Mouse (Mus musculus): ENCODE results near the gene Hpcal1. TPM values are rescaled to one million over a fixed set of nuclear protein-coding genes. Genes with fewer than 3 reads are reported as not detected.

Gene Hpcal1
- polyA plus RNA-seq (2015; fragmentation: Nextera tagmentation; extraction: Ambion mirVana): 77.0 and 79.2 TPM in 2 replicates

DNA sequence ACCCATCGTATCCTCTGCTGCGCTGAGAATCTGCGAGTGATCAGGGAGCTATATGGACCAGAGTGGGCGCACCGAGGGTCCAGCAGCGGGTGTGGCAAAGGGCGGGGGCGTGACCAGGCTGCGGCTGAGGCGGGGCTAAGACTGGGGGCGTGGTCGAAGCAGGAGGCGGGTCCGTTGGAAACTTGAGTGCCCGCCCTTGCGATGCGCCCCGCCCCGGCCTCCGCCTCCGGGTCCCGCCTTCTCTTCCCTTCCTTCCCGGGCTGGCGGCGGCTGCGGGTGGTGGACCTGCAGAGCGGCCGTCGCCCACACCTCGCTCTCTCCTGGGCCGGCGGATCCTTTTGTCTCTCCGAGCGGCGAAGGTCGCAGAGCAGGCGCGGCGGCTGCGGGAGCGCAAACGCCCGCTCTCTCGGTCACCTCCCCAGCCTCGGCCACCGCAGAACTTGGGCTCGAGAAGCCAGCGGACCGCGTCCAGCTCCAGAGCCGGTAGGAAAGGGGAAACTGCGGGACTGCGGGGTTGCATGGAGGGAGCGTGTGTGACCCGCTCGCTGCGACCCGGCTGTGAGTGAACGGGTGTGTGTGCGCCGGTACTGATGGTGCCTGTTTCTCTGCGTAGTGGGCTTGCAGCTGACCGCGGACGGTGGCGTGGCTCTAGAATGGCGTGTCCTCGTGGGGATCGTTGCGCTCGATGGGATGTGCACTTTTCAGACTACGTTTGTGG, at the start of gene Hpcal1:
Gene Hpcal1, plus strand, starts transcription at position 293 of the 718 bp plus-strand sequence.
- WGBS: 1% methylated on average over 54 of the region's 72 CpGs
- ATAC-seq (ENCODE audit: low read depth): peak; percentile 88
- Histone ChIP-seq H3K9me3 (no peaks in the 10 kb centered on the region), H3K4me3 (peak within 1 kb of the TSS; percentile 56), H3K4me2 (peak within 1 kb of the TSS; percentile 88), H3K36me3 (no peaks in the 10 kb centered on the region), H3K9ac (peak within 1 kb of the TSS; percentile 80), H3K27ac (replicated peaks) (0 out of 2 replicates have a peak within 1 kb of the TSS, but pooled peaks have one; percentile 46), H3K27me3 (0 out of 2 replicates have a peak, but pooled peaks cover 4% of the 10 kb centered on the region), H3K4me1 (replicated peaks) (peaks cover 28% of the 10 kb centered on the region)

DNA sequence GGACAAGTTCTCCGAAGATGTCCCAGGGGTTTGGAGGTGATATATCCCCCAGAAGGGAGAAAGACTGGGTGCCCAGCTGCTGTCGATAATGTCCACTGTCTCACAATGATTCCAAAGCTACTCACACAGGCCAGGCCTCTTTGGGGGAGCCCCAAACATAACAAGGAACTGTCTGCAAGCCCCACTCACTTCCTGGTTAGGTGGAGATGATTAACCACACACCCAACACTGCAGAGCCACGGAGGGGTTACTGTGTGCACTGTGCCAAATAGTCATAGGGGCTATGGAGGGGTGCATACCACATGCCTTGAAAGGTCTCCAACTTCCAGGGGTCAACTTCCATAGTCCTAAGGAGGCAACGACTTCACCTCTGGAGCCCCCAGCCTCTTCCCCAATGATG, 49.4 kb upstream of the Hpcal1 start:
- ATAC-seq (ENCODE audit: low read depth): no peak
- H3K27ac ChIP-seq (replicated peaks): no peak overlapping the region
- WGBS: 88% methylated on average over 4 of the region's 4 CpGs
- peaks cover 11% of the 10 kb centered on the region for H3K4me1 ChIP-seq (replicated peaks)
- no peaks in the 10 kb centered on the region for H3K27me3 ChIP-seq
- no peak overlapping the region for H3K4me3 ChIP-seq
- H3K36me3 ChIP-seq: no peaks in the 10 kb centered on the region
- H3K4me2 ChIP-seq: no peak overlapping the region
- no peaks in the 10 kb centered on the region for H3K9me3 ChIP-seq
- H3K9ac ChIP-seq: no peak overlapping the region

DNA sequence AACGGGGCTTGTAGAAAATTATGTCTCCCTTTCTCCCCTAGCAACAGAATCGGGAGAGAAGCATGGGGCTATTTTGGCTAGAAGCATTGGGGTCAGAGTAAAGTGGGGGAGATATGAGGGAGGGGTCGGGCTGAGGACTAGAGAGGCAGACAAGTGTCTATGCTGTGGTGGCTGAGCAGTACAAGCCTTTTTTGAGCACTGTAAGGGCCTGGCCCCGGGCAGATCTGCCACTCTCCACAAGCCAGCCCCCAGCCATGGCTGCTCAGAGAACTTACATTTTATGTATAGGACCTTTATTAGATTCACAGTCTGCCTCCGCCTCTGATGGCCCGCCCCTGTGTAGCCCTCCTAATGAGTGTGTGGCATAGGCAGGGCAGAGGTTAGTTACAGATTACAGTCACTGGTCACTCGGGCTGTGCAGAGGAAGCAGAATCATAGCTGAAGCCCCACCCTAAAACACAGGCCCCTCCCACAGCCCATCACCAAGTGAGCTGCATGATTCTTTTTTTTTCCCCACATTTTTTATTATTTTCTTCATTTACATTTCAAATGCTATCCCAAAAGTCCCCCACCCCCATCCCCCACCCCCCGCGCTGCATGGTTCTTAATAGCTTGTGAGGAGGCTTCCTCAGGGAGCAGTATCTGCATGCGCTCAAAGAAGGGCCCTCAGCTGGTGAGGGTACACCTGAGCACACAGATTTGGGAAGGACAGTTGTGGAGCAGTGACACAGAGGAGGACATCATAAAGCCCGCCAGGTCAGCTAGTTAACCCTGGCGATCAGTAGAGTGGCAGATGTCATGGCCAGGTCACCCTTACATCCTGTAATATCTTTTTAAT, 46.1 kb upstream of the Hpcal1 start:
- Histone ChIP-seq H3K9me3 (no peaks in the 10 kb centered on the region), H3K4me3 (no peak overlapping the region), H3K4me1 (replicated peaks) (peaks cover 11% of the 10 kb centered on the region), H3K4me2 (no peak overlapping the region), H3K27me3 (no peaks in the 10 kb centered on the region), H3K27ac (replicated peaks) (no peak overlapping the region), H3K9ac (no peak overlapping the region), H3K36me3 (no peaks in the 10 kb centered on the region)
- WGBS: 64% methylated on average over 12 of the region's 12 CpGs
- peak; percentile 67 for ATAC-seq (ENCODE audit: low read depth)

DNA sequence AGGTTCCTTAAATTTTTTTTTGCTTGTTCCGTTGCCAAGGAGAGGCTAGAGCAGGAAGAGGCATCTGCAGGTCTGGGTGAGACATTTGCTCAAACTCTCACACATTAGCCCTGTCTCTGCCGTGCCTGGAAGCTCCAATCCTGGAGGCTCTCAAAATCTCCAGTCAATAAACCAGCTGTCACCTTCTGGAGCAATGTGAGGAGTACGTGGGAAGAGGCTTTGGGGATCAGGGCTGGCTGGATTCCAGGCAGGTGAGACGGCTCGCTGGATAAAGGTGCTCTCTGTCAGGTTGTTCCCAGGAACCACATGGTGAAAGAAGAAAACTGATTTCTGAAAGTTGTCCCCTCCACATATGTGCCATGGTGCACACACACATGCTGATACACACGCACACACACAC, 44.2 kb upstream of the Hpcal1 start:
- no peaks in the 10 kb centered on the region for H3K36me3 ChIP-seq
- H3K27ac ChIP-seq (replicated peaks): no peak overlapping the region
- H3K4me3 ChIP-seq: no peak overlapping the region
- no peak for ATAC-seq (ENCODE audit: low read depth)
- no peaks in the 10 kb centered on the region for H3K27me3 ChIP-seq
- no peaks in the 10 kb centered on the region for H3K9me3 ChIP-seq
- H3K4me2 ChIP-seq: no peak overlapping the region
- no peak overlapping the region for H3K9ac ChIP-seq
- WGBS: 72% methylated on average over 6 of the region's 6 CpGs
- peaks cover 11% of the 10 kb centered on the region for H3K4me1 ChIP-seq (replicated peaks)

DNA sequence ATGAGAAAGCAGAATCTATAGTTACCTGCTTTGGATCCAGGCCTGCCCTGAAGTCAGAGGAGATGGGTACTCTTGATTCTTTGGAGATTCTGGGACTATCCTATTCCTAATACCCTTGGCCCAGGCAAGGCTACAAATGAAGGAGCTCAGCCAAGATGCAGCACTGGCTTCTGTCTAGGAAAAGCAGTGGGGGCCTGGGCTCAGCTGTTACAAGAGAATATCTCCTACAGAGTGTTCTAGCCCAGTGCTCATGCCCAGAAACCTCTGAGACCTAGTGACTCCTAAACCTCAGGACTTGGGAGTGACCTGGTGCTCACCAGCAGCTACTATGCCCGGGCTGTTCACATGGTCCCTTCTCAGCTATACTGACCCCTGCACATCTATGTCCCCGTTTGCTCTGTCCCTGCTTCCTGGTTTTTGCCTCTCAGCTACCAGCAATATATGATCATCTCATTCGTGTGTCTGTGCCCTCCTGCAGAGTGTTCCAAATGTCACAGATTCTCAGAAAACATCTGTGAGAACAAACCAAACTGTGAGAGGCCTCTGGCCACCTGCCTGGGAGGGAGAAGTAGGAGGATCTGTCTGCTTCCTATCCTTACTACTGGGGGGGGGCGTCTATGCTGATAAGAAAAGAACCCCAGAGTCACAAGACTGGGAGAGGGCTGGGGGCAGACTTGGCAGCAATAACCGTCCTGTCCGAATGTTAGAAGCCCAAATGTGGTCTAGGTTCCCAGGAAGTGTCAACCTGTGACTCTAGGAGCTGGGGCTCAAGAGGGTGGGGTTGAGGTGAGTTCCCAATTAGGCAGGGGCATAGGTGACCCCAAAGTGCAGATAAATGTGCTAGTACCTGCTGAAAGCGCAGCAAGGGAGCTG, 39.2 kb upstream of the Hpcal1 start:
- Histone ChIP-seq H3K4me3 (no peak overlapping the region), H3K27me3 (no peaks in the 10 kb centered on the region), H3K4me2 (no peak overlapping the region), H3K9me3 (no peaks in the 10 kb centered on the region; the same call in 1 of the 2 replicates), H3K27ac (replicated peaks) (no peak overlapping the region), H3K36me3 (no peaks in the 10 kb centered on the region), H3K4me1 (replicated peaks) (peaks cover 8% of the 10 kb centered on the region; the same call in 1 of the 2 replicates), H3K9ac (no peak overlapping the region)
- no peak for ATAC-seq (ENCODE audit: low read depth)
- 77% methylated on average over 7 of the region's 7 CpGs for WGBS

DNA sequence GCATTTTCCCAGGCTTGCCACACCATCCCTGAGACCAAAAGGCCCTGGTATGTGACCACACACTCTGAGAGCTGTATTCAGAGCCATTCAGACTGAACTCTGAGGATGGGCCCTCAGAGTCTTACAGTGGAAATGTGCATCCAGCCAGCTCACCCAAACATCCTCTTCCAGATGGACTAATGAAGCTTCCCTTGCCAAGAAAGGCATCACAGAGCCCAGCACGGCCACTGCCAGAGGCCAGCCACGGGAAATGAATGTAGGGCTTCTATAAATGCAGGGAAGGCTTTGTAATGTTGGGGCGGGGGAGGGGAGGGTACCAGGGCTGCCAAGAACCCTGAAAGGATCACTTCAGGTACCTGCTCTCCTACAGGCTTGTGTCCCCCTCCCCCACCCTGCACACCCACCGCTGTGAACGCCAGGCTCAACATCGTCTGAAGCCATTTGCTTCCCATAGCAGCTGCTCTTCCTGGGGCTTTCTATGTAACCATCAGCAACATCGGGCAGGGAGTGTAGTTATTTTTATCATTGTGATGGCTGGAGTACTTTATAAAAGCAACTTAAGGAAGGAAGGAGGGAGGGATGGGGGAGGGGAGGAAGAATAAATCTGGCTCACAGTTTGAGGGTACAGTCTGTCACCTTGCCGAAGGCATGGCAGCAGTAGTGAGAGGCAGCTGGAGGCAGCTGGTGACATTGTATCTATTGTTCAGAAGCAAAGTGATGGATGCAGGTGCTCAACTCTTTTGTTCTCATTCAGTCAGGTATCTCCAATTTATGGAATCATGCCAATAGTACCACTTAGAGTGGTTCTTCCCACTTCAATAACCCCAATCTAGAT, 38.2 kb upstream of the Hpcal1 start:
- H3K4me2 ChIP-seq: no peak overlapping the region
- no peak for ATAC-seq (ENCODE audit: low read depth)
- H3K4me1 ChIP-seq (replicated peaks): peaks cover 8% of the 10 kb centered on the region; the same call in 1 of the 2 replicates
- no peaks in the 10 kb centered on the region for H3K36me3 ChIP-seq
- no peak overlapping the region for H3K9ac ChIP-seq
- no peak overlapping the region for H3K4me3 ChIP-seq
- H3K27ac ChIP-seq (replicated peaks): no peak overlapping the region
- no peaks in the 10 kb centered on the region for H3K27me3 ChIP-seq
- WGBS: 40% methylated on average over 8 of the region's 8 CpGs
- H3K9me3 ChIP-seq: no peaks in the 10 kb centered on the region; the same call in 1 of the 2 replicates

DNA sequence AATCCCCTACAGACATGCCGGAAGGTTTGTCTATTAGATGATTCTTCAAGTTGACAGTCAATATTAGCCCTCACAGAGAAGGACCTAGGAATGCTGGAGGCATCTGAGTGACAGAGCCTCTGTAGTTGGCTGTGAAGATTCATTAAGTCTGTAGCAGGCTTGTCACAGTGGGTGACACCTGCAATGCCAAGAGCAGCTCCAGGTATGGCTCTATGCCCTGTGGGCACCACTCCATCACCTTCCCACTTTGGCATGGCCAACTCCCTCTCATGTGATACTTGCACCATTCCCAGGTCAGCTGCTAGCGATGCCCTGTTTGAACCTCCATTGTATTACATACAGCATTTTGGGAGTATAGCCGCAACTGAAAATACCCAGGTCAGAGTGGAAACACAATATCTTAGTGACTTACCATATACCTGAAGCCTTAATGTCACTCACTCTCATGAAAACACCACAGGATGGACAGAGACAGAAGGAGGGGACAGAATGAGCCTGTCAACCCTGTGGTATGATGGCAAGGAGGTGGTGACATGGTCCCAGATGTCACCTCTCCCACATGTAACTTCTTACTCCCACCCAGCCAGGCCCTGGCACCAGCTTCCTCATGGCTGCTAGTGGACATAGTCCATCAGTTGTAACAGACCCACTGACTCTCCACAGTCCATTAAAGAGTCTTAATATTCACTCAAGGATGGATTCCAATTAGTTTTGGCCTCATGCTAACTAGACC, 37.4 kb upstream of the Hpcal1 start:
- H3K4me1 ChIP-seq (replicated peaks): peaks cover 8% of the 10 kb centered on the region; the same call in 1 of the 2 replicates
- no peak overlapping the region for H3K9ac ChIP-seq
- no peaks in the 10 kb centered on the region for H3K36me3 ChIP-seq
- H3K27ac ChIP-seq (replicated peaks): no peak overlapping the region
- no peaks in the 10 kb centered on the region for H3K27me3 ChIP-seq
- no peaks in the 10 kb centered on the region; the same call in 1 of the 2 replicates for H3K9me3 ChIP-seq
- WGBS: 91% methylated on average over 3 of the region's 3 CpGs
- no peak for ATAC-seq (ENCODE audit: low read depth)
- H3K4me2 ChIP-seq: no peak overlapping the region
- H3K4me3 ChIP-seq: no peak overlapping the region

DNA sequence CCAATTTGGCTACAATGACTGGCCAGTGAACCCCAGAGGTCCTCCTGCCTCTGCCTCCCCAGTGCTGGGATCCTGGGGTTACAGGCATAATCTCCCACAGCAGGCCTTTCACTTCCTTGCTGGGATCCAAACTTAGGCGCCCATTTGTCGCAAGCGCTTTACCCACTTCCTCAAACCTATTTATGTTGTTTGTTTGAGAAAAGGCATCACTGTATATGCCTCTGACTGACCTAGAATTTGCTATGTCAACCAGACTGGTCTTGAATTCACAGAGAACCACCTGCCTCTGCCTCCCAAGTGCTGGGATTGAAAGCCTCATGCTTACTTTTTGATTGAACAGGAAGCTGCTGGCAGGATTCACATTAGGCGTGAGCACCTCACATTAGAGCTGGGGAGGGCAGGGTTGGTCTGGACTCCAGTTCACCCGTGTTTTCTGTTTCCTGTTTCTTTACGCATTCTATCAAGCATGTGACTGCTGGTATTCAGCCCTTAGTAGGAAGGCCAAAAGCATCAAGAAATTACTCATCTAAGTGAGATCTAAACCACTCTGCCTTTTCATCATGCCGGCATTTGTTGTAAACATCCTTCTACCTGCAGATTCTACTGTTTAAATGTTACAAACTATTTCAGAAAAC, 33.0 kb upstream of the Hpcal1 start:
- Histone ChIP-seq H3K4me1 (replicated peaks) (peaks cover 5% of the 10 kb centered on the region), H3K27ac (replicated peaks) (no peak overlapping the region), H3K9ac (no peak overlapping the region), H3K9me3 (no peaks in the 10 kb centered on the region; the same call in 1 of the 2 replicates), H3K36me3 (no peaks in the 10 kb centered on the region), H3K4me2 (no peak overlapping the region), H3K27me3 (no peaks in the 10 kb centered on the region), H3K4me3 (no peak overlapping the region)
- 90% methylated on average over 7 of the region's 7 CpGs for WGBS
- ATAC-seq (ENCODE audit: low read depth): no peak

DNA sequence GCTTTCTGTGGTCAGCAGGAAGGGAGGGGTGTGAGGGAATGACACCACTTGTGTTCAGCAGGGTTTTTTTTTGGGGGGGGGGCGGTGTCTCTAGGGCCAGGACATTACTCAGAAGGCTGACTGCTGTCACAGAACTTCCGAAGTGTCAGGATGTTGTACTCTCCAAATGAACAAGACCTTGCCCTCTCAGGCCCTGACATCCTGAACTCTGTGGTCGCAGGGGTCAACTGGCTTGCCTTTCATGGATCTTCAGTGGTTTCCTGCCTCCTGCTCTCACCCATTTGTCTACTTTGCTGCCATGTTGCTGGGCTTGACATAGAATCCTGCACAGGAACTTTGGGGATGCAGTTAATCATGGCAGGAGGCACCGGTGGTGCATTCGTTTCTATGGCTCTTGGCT, 32.1 kb upstream of the Hpcal1 start:
- no peak for ATAC-seq (ENCODE audit: low read depth)
- peaks cover 5% of the 10 kb centered on the region for H3K4me1 ChIP-seq (replicated peaks)
- WGBS: 71% methylated on average over 5 of the region's 5 CpGs

DNA sequence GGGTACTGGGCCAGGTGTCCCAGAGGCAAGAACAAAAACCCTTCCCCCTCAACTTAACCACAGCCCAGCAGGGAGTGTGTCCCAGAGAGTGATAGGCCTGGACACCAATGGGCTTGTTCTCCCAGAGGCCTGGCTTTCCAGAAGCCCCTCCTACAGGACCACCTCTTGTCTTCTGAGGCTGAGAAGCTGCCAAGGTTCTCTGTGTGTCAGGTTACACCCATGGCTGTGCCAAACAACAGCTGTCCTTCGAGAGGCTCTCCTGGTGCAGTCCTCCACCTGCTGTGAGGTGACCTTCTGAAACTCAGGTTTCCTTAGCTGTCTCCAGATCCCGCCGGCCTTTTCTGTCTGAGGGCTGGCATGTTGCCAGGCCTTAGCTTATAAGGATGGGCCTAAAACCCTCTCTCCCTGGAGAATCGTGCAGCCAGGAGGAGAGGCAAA, 29.2 kb upstream of the Hpcal1 start:
- WGBS: 6% methylated on average over 4 of the region's 4 CpGs
- no peak overlapping the region for H3K27ac ChIP-seq (replicated peaks)
- no peaks in the 10 kb centered on the region for H3K27me3 ChIP-seq
- H3K9ac ChIP-seq: no peak overlapping the region
- peak; percentile 61; the same call in 1 of the 2 replicates for ATAC-seq (ENCODE audit: low read depth)
- no peaks in the 10 kb centered on the region; the same call in 1 of the 2 replicates for H3K9me3 ChIP-seq
- H3K36me3 ChIP-seq: no peaks in the 10 kb centered on the region
- peaks cover 5% of the 10 kb centered on the region for H3K4me1 ChIP-seq (replicated peaks)
- no peak overlapping the region for H3K4me3 ChIP-seq
- H3K4me2 ChIP-seq: no peak overlapping the region

More for the DNA sequence above, 32.1 kb upstream of the Hpcal1 start:
- Histone ChIP-seq H3K27me3 (no peaks in the 10 kb centered on the region), H3K27ac (replicated peaks) (no peak overlapping the region), H3K4me3 (no peak overlapping the region), H3K9me3 (no peaks in the 10 kb centered on the region; the same call in 1 of the 2 replicates), H3K36me3 (no peaks in the 10 kb centered on the region), H3K4me2 (no peak overlapping the region), H3K9ac (no peak overlapping the region)
